Comparison of ENCODE assay signal across 9 mouse cellular contexts in genomic region chr17:84074000-84074782, GRCm38 (mm10).
DNase-seq lines count a peak whose midpoint lies in the region; ATAC-seq lines count a peak whose summit lies in the region.
"Had no signal": no experiment of that assay in that cellular context is flagged by ENCODE, and none has a peak within 500 bp of the region (broad histone marks: within the 10 kb centered on the region; RNA-seq: fewer than 3 reads in every experiment).

No protein-coding gene starts in this region.

- H3K9ac ChIP-seq in midbrain, embryonic 15.5 days, result no peak overlapping the region
- no peak overlapping the region for H3K9ac ChIP-seq in embryonic facial prominence, embryonic 15.5 days
- H3K9ac ChIP-seq in limb, embryonic 12.5 days (replicated peaks), result no peak overlapping the region
- H3K9ac ChIP-seq in stomach, embryonic 14.5 days (replicated peaks; ENCODE audit: low read depth, low read length), result no peak overlapping the region
- H3K9ac ChIP-seq: neural tube, embryonic 12.5 days had no signal

- no peak for ATAC-seq in midbrain, embryonic 15.5 days (replicated peaks)
- no peak for ATAC-seq in embryonic facial prominence, embryonic 15.5 days (ENCODE audit: insufficient number of reproducible peaks, low FRiP score, low TSS enrichment, low read depth)
- ATAC-seq in limb, embryonic 12.5 days (ENCODE audit: insufficient number of reproducible peaks, insufficient read depth, low FRiP score, low TSS enrichment, low read depth), result no peak
- no peak for ATAC-seq in stomach, embryonic 14.5 days (ENCODE audit: insufficient number of reproducible peaks, insufficient read depth, low FRiP score, low read depth)

- WGBS in midbrain, embryonic 10.5 days, result 86% methylated on average over 10 of the region's 10 CpGs
- 85% methylated on average over 10 of the region's 10 CpGs for WGBS in midbrain, embryonic 15.5 days
- WGBS in embryonic facial prominence, embryonic 15.5 days, result 55% methylated on average over 10 of the region's 10 CpGs
- WGBS in limb, embryonic 12.5 days, result 82% methylated on average over 10 of the region's 10 CpGs
- WGBS in stomach, embryonic 14.5 days, result 64% methylated on average over 10 of the region's 10 CpGs

- no peaks in the 10 kb centered on the region for H3K27me3 ChIP-seq in midbrain, embryonic 10.5 days (ENCODE audit: low read depth, poor library complexity, severe bottlenecking)
- H3K27me3 ChIP-seq in midbrain, embryonic 15.5 days (replicated peaks), result no peaks in the 10 kb centered on the region
- no peaks in the 10 kb centered on the region for H3K27me3 ChIP-seq in embryonic facial prominence, embryonic 15.5 days
- no peaks in the 10 kb centered on the region for H3K27me3 ChIP-seq in limb, embryonic 12.5 days
- no peaks in the 10 kb centered on the region for H3K27me3 ChIP-seq in stomach, embryonic 14.5 days (ENCODE audit: control insufficient read depth, insufficient read depth, low read length)
- H3K27me3 ChIP-seq: neural tube, embryonic 12.5 days had no signal

- no peaks in the 10 kb centered on the region for H3K9me3 ChIP-seq in midbrain, embryonic 10.5 days (replicated peaks)
- H3K9me3 ChIP-seq in midbrain, embryonic 15.5 days, result no peaks in the 10 kb centered on the region
- no peaks in the 10 kb centered on the region for H3K9me3 ChIP-seq in embryonic facial prominence, embryonic 15.5 days (replicated peaks)
- no peaks in the 10 kb centered on the region for H3K9me3 ChIP-seq in limb, embryonic 12.5 days
- no peaks in the 10 kb centered on the region for H3K9me3 ChIP-seq in stomach, embryonic 14.5 days (ENCODE audit: control insufficient read depth, low read depth, low read length)
- H3K9me3 ChIP-seq: neural tube, embryonic 12.5 days had no signal

- DNase-seq in midbrain, embryonic 10.5 days (ENCODE audit: low spot score), result no peak
- no peak for DNase-seq in right cerebral cortex, postnatal 36 days (ENCODE audit: low spot score in 2 of 2)
- DNase-seq in cerebellum, adult 9-11 months, result no peak
- DNase-seq in cerebellum, adult 18-20 months, result no peak

- H3K36me3 ChIP-seq in midbrain, embryonic 10.5 days, result no peaks in the 10 kb centered on the region
- no peaks in the 10 kb centered on the region for H3K36me3 ChIP-seq in midbrain, embryonic 15.5 days (replicated peaks)
- no peaks in the 10 kb centered on the region for H3K36me3 ChIP-seq in embryonic facial prominence, embryonic 15.5 days
- no peaks in the 10 kb centered on the region for H3K36me3 ChIP-seq in limb, embryonic 12.5 days
- H3K36me3 ChIP-seq in stomach, embryonic 14.5 days (ENCODE audit: control insufficient read depth, insufficient read depth, low read length), result no peaks in the 10 kb centered on the region
- H3K36me3 ChIP-seq: neural tube, embryonic 12.5 days had no signal

- H3K4me1 ChIP-seq in midbrain, embryonic 10.5 days, result peaks cover 14% of the 10 kb centered on the region; the same call in 1 of the 2 replicates
- H3K4me1 ChIP-seq in midbrain, embryonic 15.5 days, result no peaks in the 10 kb centered on the region
- peaks cover 33% of the 10 kb centered on the region for H3K4me1 ChIP-seq in embryonic facial prominence, embryonic 15.5 days
- peaks cover 10% of the 10 kb centered on the region for H3K4me1 ChIP-seq in limb, embryonic 12.5 days (replicated peaks)
- H3K4me1 ChIP-seq in stomach, embryonic 14.5 days (ENCODE audit: control insufficient read depth, insufficient read depth, low read length), result peaks cover 20% of the 10 kb centered on the region
- H3K4me1 ChIP-seq: neural tube, embryonic 12.5 days had no signal

- no peak overlapping the region for H3K4me2 ChIP-seq in midbrain, embryonic 15.5 days
- H3K4me2 ChIP-seq in embryonic facial prominence, embryonic 15.5 days (replicated peaks), result no peak overlapping the region
- no peak overlapping the region for H3K4me2 ChIP-seq in limb, embryonic 12.5 days
- H3K4me2 ChIP-seq in stomach, embryonic 14.5 days (replicated peaks; ENCODE audit: low read depth, low read length), result no peak overlapping the region
- H3K4me2 ChIP-seq: neural tube, embryonic 12.5 days had no signal

- H3K27ac ChIP-seq in midbrain, embryonic 10.5 days (replicated peaks), result peak overlapping the region; percentile 34
- H3K27ac ChIP-seq in midbrain, embryonic 15.5 days, result no peak overlapping the region
- peak overlapping the region; percentile 83 for H3K27ac ChIP-seq in embryonic facial prominence, embryonic 15.5 days (replicated peaks)
- H3K27ac ChIP-seq in limb, embryonic 12.5 days, result peak overlapping the region; percentile 59; the same call in 1 of the 2 replicates
- peak overlapping the region; percentile 71 for H3K27ac ChIP-seq in stomach, embryonic 14.5 days (ENCODE audit: low read length)
- H3K27ac ChIP-seq: neural tube, embryonic 12.5 days had no signal

- no peak overlapping the region for H3K4me3 ChIP-seq in midbrain, embryonic 10.5 days
- H3K4me3 ChIP-seq in midbrain, embryonic 15.5 days, result no peak overlapping the region
- H3K4me3 ChIP-seq in embryonic facial prominence, embryonic 15.5 days (replicated peaks), result no peak overlapping the region
- no peak overlapping the region for H3K4me3 ChIP-seq in limb, embryonic 12.5 days (replicated peaks)
- no peak overlapping the region for H3K4me3 ChIP-seq in stomach, embryonic 14.5 days (ENCODE audit: low read depth, low read length)
- H3K4me3 ChIP-seq: neural tube, embryonic 12.5 days had no signal
